Mouse (Mus musculus): ENCODE results near the gene Wnt3a. TPM values are rescaled to one million over a fixed set of nuclear protein-coding genes. Genes with fewer than 3 reads are reported as not detected.

The Wnt3a gene
- polyA plus RNA-seq, 1 experiment from 2014 or later = 0.77 TPM

GRCm38 (mm10) chr11:59278047-59278446 is 12.5 kb downstream of the Wnt3a start:
- WGBS = 65% methylated on average over 4 of the region's 4 CpGs

GRCm38 (mm10) chr11:59276877-59277276 is 13.7 kb downstream of the Wnt3a start:
- Histone ChIP-seq H3K27ac (replicated peaks) (no peak overlapping the region), H3K9me3 (no peaks in the 10 kb centered on the region), H3K4me3 (no peak overlapping the region), H3K36me3 (replicated peaks) (no peaks in the 10 kb centered on the region), H3K4me1 (peaks cover 7% of the 10 kb centered on the region; the same call in 1 of the 2 replicates), H3K27me3 (replicated peaks; ENCODE audit: low read depth, poor library complexity, severe bottlenecking) (peaks cover 66% of the 10 kb centered on the region)
- no peak for DNase-seq (ENCODE audit: low spot score)
- 32% methylated on average over 2 of the region's 2 CpGs for WGBS

More at GRCm38 (mm10) chr11:59278047-59278446, 12.5 kb downstream of the Wnt3a start:
- H3K27me3 ChIP-seq (replicated peaks; ENCODE audit: low read depth, poor library complexity, severe bottlenecking) = peaks cover 70% of the 10 kb centered on the region
- no peaks in the 10 kb centered on the region for H3K9me3 ChIP-seq
- H3K27ac ChIP-seq (replicated peaks) = no peak overlapping the region
- peaks cover 7% of the 10 kb centered on the region; the same call in 1 of the 2 replicates for H3K4me1 ChIP-seq
- no peak overlapping the region for H3K4me3 ChIP-seq
- H3K36me3 ChIP-seq (replicated peaks) = no peaks in the 10 kb centered on the region
- DNase-seq (ENCODE audit: low spot score) = no peak

- Histone ChIP-seq H3K27ac (replicated peaks) (no peak overlapping the region), H3K27me3 (replicated peaks; ENCODE audit: low read depth, poor library complexity, severe bottlenecking) (peaks cover 48% of the 10 kb centered on the region), H3K4me3 (no peak overlapping the region), H3K4me1 (peaks cover 10% of the 10 kb centered on the region; the same call in 1 of the 2 replicates), H3K36me3 (replicated peaks) (no peaks in the 10 kb centered on the region), H3K9me3 (no peaks in the 10 kb centered on the region)
- WGBS = 76% methylated on average over 3 of the region's 3 CpGs
- no peak for DNase-seq (ENCODE audit: low spot score)
Observed at GRCm38 (mm10) chr11:59274184-59274583, 16.4 kb downstream of the Wnt3a start.

- Histone ChIP-seq H3K27me3 (replicated peaks; ENCODE audit: low read depth, poor library complexity, severe bottlenecking) (peaks cover 72% of the 10 kb centered on the region), H3K4me3 (no peak overlapping the region), H3K4me1 (peaks cover 35% of the 10 kb centered on the region), H3K36me3 (replicated peaks) (no peaks in the 10 kb centered on the region), H3K9me3 (0 out of 2 replicates have a peak, but pooled peaks cover 7% of the 10 kb centered on the region), H3K27ac (replicated peaks) (no peak overlapping the region)
- DNase-seq (ENCODE audit: low spot score) = no peak
- WGBS = 16% methylated on average over 6 of the region's 6 CpGs
Observed at GRCm38 (mm10) chr11:59266727-59267126, 23.8 kb downstream of the Wnt3a start.

GRCm38 (mm10) chr11:59265154-59265813 is 25.3 kb downstream of the Wnt3a start:
- Histone ChIP-seq H3K36me3 (replicated peaks) (no peaks in the 10 kb centered on the region), H3K4me1 (peaks cover 31% of the 10 kb centered on the region), H3K27me3 (replicated peaks; ENCODE audit: low read depth, poor library complexity, severe bottlenecking) (peaks cover 86% of the 10 kb centered on the region), H3K9me3 (0 out of 2 replicates have a peak, but pooled peaks cover 7% of the 10 kb centered on the region), H3K27ac (replicated peaks) (no peak overlapping the region), H3K4me3 (no peak overlapping the region)
- 58% methylated on average over 8 of the region's 8 CpGs for WGBS
- DNase-seq (ENCODE audit: low spot score) = no peak

GRCm38 (mm10) chr11:59264593-59264992 is 26.0 kb downstream of the Wnt3a start:
- Histone ChIP-seq H3K4me1 (peaks cover 31% of the 10 kb centered on the region), H3K27me3 (replicated peaks; ENCODE audit: low read depth, poor library complexity, severe bottlenecking) (peaks cover 91% of the 10 kb centered on the region), H3K27ac (replicated peaks) (peak overlapping the region; percentile 73; the same call in 1 of the 2 replicates), H3K36me3 (replicated peaks) (no peaks in the 10 kb centered on the region), H3K4me3 (peak overlapping the region; percentile 62), H3K9me3 (0 out of 2 replicates have a peak, but pooled peaks cover 7% of the 10 kb centered on the region)
- WGBS = 2% methylated on average over 8 of the region's 8 CpGs
- peak; percentile 34 for DNase-seq (ENCODE audit: low spot score)

- Histone ChIP-seq H3K27ac (replicated peaks) (peak overlapping the region; percentile 73), H3K27me3 (replicated peaks; ENCODE audit: low read depth, poor library complexity, severe bottlenecking) (peaks cover 85% of the 10 kb centered on the region), H3K9me3 (0 out of 2 replicates have a peak, but pooled peaks cover 7% of the 10 kb centered on the region)
Observed at GRCm38 (mm10) chr11:59263870-59264563, 26.5 kb downstream of the Wnt3a start.

GRCm38 (mm10) chr11:59262308-59262707 is 28.2 kb downstream of the Wnt3a start:
- H3K9me3 ChIP-seq = no peaks in the 10 kb centered on the region
- DNase-seq (ENCODE audit: low spot score) = no peak
- no peaks in the 10 kb centered on the region for H3K36me3 ChIP-seq (replicated peaks)
- peaks cover 31% of the 10 kb centered on the region for H3K4me1 ChIP-seq
- no peak overlapping the region for H3K4me3 ChIP-seq
- H3K27me3 ChIP-seq (replicated peaks; ENCODE audit: low read depth, poor library complexity, severe bottlenecking) = peaks cover 76% of the 10 kb centered on the region
- no peak overlapping the region for H3K27ac ChIP-seq (replicated peaks)

More at GRCm38 (mm10) chr11:59263870-59264563, 26.5 kb downstream of the Wnt3a start:
- H3K36me3 ChIP-seq (replicated peaks) = no peaks in the 10 kb centered on the region
- under 1% methylated on average over 56 of the region's 56 CpGs for WGBS
- H3K4me3 ChIP-seq = peak overlapping the region; percentile 62
- peak; percentile 71 for DNase-seq (ENCODE audit: low spot score)
- H3K4me1 ChIP-seq = peaks cover 31% of the 10 kb centered on the region

- no peaks in the 10 kb centered on the region for H3K9me3 ChIP-seq
Observed at GRCm38 (mm10) chr11:59260706-59261493, 29.7 kb downstream of the Wnt3a start.

GRCm38 (mm10) chr11:59259647-59260046 is 30.9 kb downstream of the Wnt3a start:
- H3K9me3 ChIP-seq = no peaks in the 10 kb centered on the region
- no peak for DNase-seq (ENCODE audit: low spot score)
- H3K27me3 ChIP-seq (replicated peaks; ENCODE audit: low read depth, poor library complexity, severe bottlenecking) = peaks cover 65% of the 10 kb centered on the region
- no peak overlapping the region for H3K27ac ChIP-seq (replicated peaks)
- peaks cover 13% of the 10 kb centered on the region for H3K4me1 ChIP-seq
- 83% methylated on average over 7 of the region's 7 CpGs for WGBS
- no peak overlapping the region for H3K4me3 ChIP-seq
- no peaks in the 10 kb centered on the region for H3K36me3 ChIP-seq (replicated peaks)

More at GRCm38 (mm10) chr11:59260706-59261493, 29.7 kb downstream of the Wnt3a start:
- WGBS = 81% methylated on average over 10 of the region's 10 CpGs
- no peak for DNase-seq (ENCODE audit: low spot score)
- Histone ChIP-seq H3K36me3 (replicated peaks) (no peaks in the 10 kb centered on the region), H3K27ac (replicated peaks) (no peak overlapping the region), H3K4me3 (no peak overlapping the region), H3K4me1 (peaks cover 22% of the 10 kb centered on the region), H3K27me3 (replicated peaks; ENCODE audit: low read depth, poor library complexity, severe bottlenecking) (peaks cover 68% of the 10 kb centered on the region)

- 71% methylated on average over 10 of the region's 10 CpGs for WGBS
- peaks cover 61% of the 10 kb centered on the region for H3K27me3 ChIP-seq (replicated peaks; ENCODE audit: low read depth, poor library complexity, severe bottlenecking)
- H3K4me1 ChIP-seq = no peaks in the 10 kb centered on the region
- no peaks in the 10 kb centered on the region for H3K9me3 ChIP-seq
- no peak overlapping the region for H3K27ac ChIP-seq (replicated peaks)
- no peak for DNase-seq (ENCODE audit: low spot score)
- no peak overlapping the region for H3K4me3 ChIP-seq
- no peaks in the 10 kb centered on the region for H3K36me3 ChIP-seq (replicated peaks)
Observed at GRCm38 (mm10) chr11:59248101-59248500, 42.5 kb downstream of the Wnt3a start.

- Histone ChIP-seq H3K9me3 (no peaks in the 10 kb centered on the region), H3K36me3 (replicated peaks) (no peaks in the 10 kb centered on the region), H3K27me3 (replicated peaks; ENCODE audit: low read depth, poor library complexity, severe bottlenecking) (peaks cover 76% of the 10 kb centered on the region), H3K27ac (replicated peaks) (no peak overlapping the region), H3K4me3 (no peak overlapping the region), H3K4me1 (peaks cover 12% of the 10 kb centered on the region)
- DNase-seq (ENCODE audit: low spot score) = no peak
- 50% methylated on average over 6 of the region's 6 CpGs for WGBS
Observed at GRCm38 (mm10) chr11:59243856-59244255, 46.7 kb downstream of the Wnt3a start.
